Mouse (Mus musculus): ENCODE measurements around the gene Magi2.
"Not testable (repeated sequence)": the region's sequence is repeated elsewhere in the genome, so short reads cannot be mapped to it uniquely, and the experiment has no call there.

The Magi2 gene

GRCm38 (mm10) chr5:20676193-20676871, 1449.5 kb downstream of the Magi2 start:
- no peak for DNase-seq

- DNase-seq = no peak
Measured at GRCm38 (mm10) chr5:20677246-20677645, 1450.4 kb downstream of the Magi2 start.

GRCm38 (mm10) chr5:20678573-20678972, 1451.7 kb downstream of the Magi2 start:
- DNase-seq = no peak

GRCm38 (mm10) chr5:20679920-20680319, 1453.1 kb downstream of the Magi2 start:
- no peak for DNase-seq

- DNase-seq = peak; percentile 6
Measured at GRCm38 (mm10) chr5:20680833-20681530, 1454.1 kb downstream of the Magi2 start.

- no peak for DNase-seq
Measured at GRCm38 (mm10) chr5:20681660-20682059, 1454.8 kb downstream of the Magi2 start.

- DNase-seq = no peak
Measured at GRCm38 (mm10) chr5:20682208-20682607, 1455.4 kb downstream of the Magi2 start.

GRCm38 (mm10) chr5:20684112-20684511, 1457.3 kb downstream of the Magi2 start:
- no peak for DNase-seq

GRCm38 (mm10) chr5:20692230-20692629, 1465.4 kb downstream of the Magi2 start:
- no peak for DNase-seq

- DNase-seq = no peak
Measured at GRCm38 (mm10) chr5:20699116-20699515, 1472.3 kb downstream of the Magi2 start.

GRCm38 (mm10) chr5:20701483-20702421, 1474.9 kb downstream of the Magi2 start:
- peak; percentile 88 for DNase-seq

- peak; percentile 52 for DNase-seq
Measured at GRCm38 (mm10) chr5:20702480-20703303, 1475.9 kb downstream of the Magi2 start.

- DNase-seq = no peak
Measured at GRCm38 (mm10) chr5:20703304-20703700, 1476.5 kb downstream of the Magi2 start.

GRCm38 (mm10) chr5:20703971-20704575, 1477.2 kb downstream of the Magi2 start:
- no peak for DNase-seq

- no peak for DNase-seq
Measured at GRCm38 (mm10) chr5:20704886-20705285, 1478.0 kb downstream of the Magi2 start.

- not testable (repeated sequence) for DNase-seq
Measured at GRCm38 (mm10) chr5:20706322-20707282, 1479.8 kb downstream of the Magi2 start.

GRCm38 (mm10) chr5:20710845-20711244, 1484.0 kb downstream of the Magi2 start:
- not testable (repeated sequence) for DNase-seq

- DNase-seq = not testable (repeated sequence)
Measured at GRCm38 (mm10) chr5:20714619-20715018, 1487.8 kb downstream of the Magi2 start.

GRCm38 (mm10) chr5:20715980-20716379, 1489.1 kb downstream of the Magi2 start:
- not testable (repeated sequence) for DNase-seq

- DNase-seq = no peak
Measured at GRCm38 (mm10) chr5:20720201-20720900, 1493.5 kb downstream of the Magi2 start.

Measured in thymus, postnatal 14 days (tissue).